Mouse (Mus musculus): Measurements from ENCODE around the gene Kif22. TPM values are rescaled to one million over a fixed set of nuclear protein-coding genes. Genes with fewer than 3 reads are reported as not detected.

The Kif22 gene
- polyA plus RNA-seq, 1 experiment from 2014 or later: 21.4 TPM

- ATAC-seq (replicated peaks): no peak
- H3K27ac ChIP-seq: no peak overlapping the region
- no peaks in the 10 kb centered on the region for H3K9me3 ChIP-seq
- no peak overlapping the region for H3K4me2 ChIP-seq
- no peak overlapping the region for H3K4me3 ChIP-seq
- peaks cover 12% of the 10 kb centered on the region; the same call in 1 of the 2 replicates for H3K36me3 ChIP-seq (replicated peaks)
- H3K9ac ChIP-seq: no peak overlapping the region
- H3K27me3 ChIP-seq (replicated peaks): no peaks in the 10 kb centered on the region
- peaks cover 33% of the 10 kb centered on the region for H3K4me1 ChIP-seq
- WGBS: 95% methylated on average over 10 of the region's 10 CpGs
Measured at GRCm38 (mm10) chr7:127012845-127013244, 29.4 kb downstream of the Kif22 start.

- Histone ChIP-seq H3K4me2 (no peak overlapping the region), H3K27me3 (replicated peaks) (no peaks in the 10 kb centered on the region), H3K4me3 (no peak overlapping the region), H3K27ac (no peak overlapping the region), H3K9me3 (no peaks in the 10 kb centered on the region), H3K4me1 (peaks cover 29% of the 10 kb centered on the region), H3K36me3 (replicated peaks) (peaks cover 12% of the 10 kb centered on the region; the same call in 1 of the 2 replicates), H3K9ac (no peak overlapping the region)
- no peak for ATAC-seq (replicated peaks)
- WGBS: 90% methylated on average over 6 of the region's 6 CpGs
Measured at GRCm38 (mm10) chr7:127012374-127012773, 29.9 kb downstream of the Kif22 start.

- 79% methylated on average over 2 of the region's 2 CpGs for WGBS
- Histone ChIP-seq H3K27ac (no peak overlapping the region), H3K36me3 (replicated peaks) (peaks cover 12% of the 10 kb centered on the region; the same call in 1 of the 2 replicates), H3K4me2 (no peak overlapping the region), H3K4me1 (peaks cover 28% of the 10 kb centered on the region), H3K4me3 (no peak overlapping the region), H3K9me3 (no peaks in the 10 kb centered on the region), H3K27me3 (replicated peaks) (no peaks in the 10 kb centered on the region), H3K9ac (no peak overlapping the region)
- no peak for ATAC-seq (replicated peaks)
Measured at GRCm38 (mm10) chr7:127011717-127012116, 30.6 kb downstream of the Kif22 start.

GRCm38 (mm10) chr7:127011051-127011450 lies 31.2 kb downstream of the Kif22 start:
- no peak overlapping the region for H3K4me2 ChIP-seq
- no peak for ATAC-seq (replicated peaks)
- no peak overlapping the region for H3K4me3 ChIP-seq
- H3K9me3 ChIP-seq: no peaks in the 10 kb centered on the region
- H3K9ac ChIP-seq: no peak overlapping the region
- peaks cover 25% of the 10 kb centered on the region for H3K4me1 ChIP-seq
- H3K27me3 ChIP-seq (replicated peaks): no peaks in the 10 kb centered on the region
- H3K27ac ChIP-seq: no peak overlapping the region
- WGBS: 96% methylated on average over 2 of the region's 2 CpGs
- peaks cover 12% of the 10 kb centered on the region; the same call in 1 of the 2 replicates for H3K36me3 ChIP-seq (replicated peaks)

GRCm38 (mm10) chr7:127009307-127010085 lies 32.8 kb downstream of the Kif22 start:
- Histone ChIP-seq H3K4me1 (peaks cover 9% of the 10 kb centered on the region), H3K27ac (no peak overlapping the region), H3K9me3 (no peaks in the 10 kb centered on the region), H3K36me3 (replicated peaks) (0 out of 2 replicates have a peak, but pooled peaks cover 8% of the 10 kb centered on the region), H3K4me2 (no peak overlapping the region), H3K27me3 (replicated peaks) (no peaks in the 10 kb centered on the region), H3K9ac (no peak overlapping the region), H3K4me3 (no peak overlapping the region)
- WGBS: 83% methylated on average over 17 of the region's 17 CpGs
- no peak for ATAC-seq (replicated peaks)

- no peak for ATAC-seq (replicated peaks)
- 0 out of 2 replicates have a peak, but pooled peaks cover 6% of the 10 kb centered on the region for H3K36me3 ChIP-seq (replicated peaks)
- no peak overlapping the region for H3K4me2 ChIP-seq
- 67% methylated on average over 9 of the region's 9 CpGs for WGBS
- H3K4me1 ChIP-seq: peaks cover 2% of the 10 kb centered on the region; the same call in 1 of the 2 replicates
- no peak overlapping the region for H3K4me3 ChIP-seq
- H3K27me3 ChIP-seq (replicated peaks): no peaks in the 10 kb centered on the region
- H3K9ac ChIP-seq: no peak overlapping the region
- H3K9me3 ChIP-seq: no peaks in the 10 kb centered on the region
- H3K27ac ChIP-seq: peak overlapping the region; percentile 40; the same call in 1 of the 2 replicates
Measured at GRCm38 (mm10) chr7:127008239-127009019, 33.8 kb downstream of the Kif22 start.

GRCm38 (mm10) chr7:127007313-127008024 lies 34.8 kb downstream of the Kif22 start:
- H3K4me1 ChIP-seq: no peaks in the 10 kb centered on the region
- WGBS: 89% methylated on average over 6 of the region's 6 CpGs
- H3K9me3 ChIP-seq: no peaks in the 10 kb centered on the region
- H3K27me3 ChIP-seq (replicated peaks): no peaks in the 10 kb centered on the region
- H3K4me2 ChIP-seq: no peak overlapping the region
- H3K4me3 ChIP-seq: no peak overlapping the region
- no peaks in the 10 kb centered on the region for H3K36me3 ChIP-seq (replicated peaks)
- no peak overlapping the region for H3K27ac ChIP-seq
- H3K9ac ChIP-seq: no peak overlapping the region
- ATAC-seq (replicated peaks): no peak

GRCm38 (mm10) chr7:127004122-127004875 lies 38.0 kb downstream of the Kif22 start:
- no peaks in the 10 kb centered on the region for H3K27me3 ChIP-seq (replicated peaks)
- H3K36me3 ChIP-seq (replicated peaks): no peaks in the 10 kb centered on the region
- H3K4me2 ChIP-seq: no peak overlapping the region
- H3K4me1 ChIP-seq: no peaks in the 10 kb centered on the region
- 93% methylated on average over 4 of the region's 4 CpGs for WGBS
- H3K27ac ChIP-seq: no peak overlapping the region
- H3K9me3 ChIP-seq: no peaks in the 10 kb centered on the region
- no peak overlapping the region for H3K9ac ChIP-seq
- no peak for ATAC-seq (replicated peaks)
- no peak overlapping the region for H3K4me3 ChIP-seq

- Histone ChIP-seq H3K4me3 (no peak overlapping the region), H3K9me3 (no peaks in the 10 kb centered on the region), H3K36me3 (replicated peaks) (no peaks in the 10 kb centered on the region), H3K4me1 (no peaks in the 10 kb centered on the region), H3K4me2 (no peak overlapping the region), H3K27ac (no peak overlapping the region), H3K27me3 (replicated peaks) (no peaks in the 10 kb centered on the region), H3K9ac (no peak overlapping the region)
- no peak for ATAC-seq (replicated peaks)
- WGBS: 94% methylated on average over 5 of the region's 5 CpGs
Measured at GRCm38 (mm10) chr7:127003620-127004019, 38.7 kb downstream of the Kif22 start.

GRCm38 (mm10) chr7:126999568-126999967 lies 42.7 kb downstream of the Kif22 start:
- ATAC-seq (replicated peaks): no peak
- H3K9me3 ChIP-seq: no peaks in the 10 kb centered on the region
- no peak overlapping the region for H3K9ac ChIP-seq
- H3K4me2 ChIP-seq: no peak overlapping the region
- H3K4me1 ChIP-seq: no peaks in the 10 kb centered on the region
- WGBS: 85% methylated on average over 10 of the region's 10 CpGs
- no peaks in the 10 kb centered on the region for H3K36me3 ChIP-seq (replicated peaks)
- H3K27ac ChIP-seq: no peak overlapping the region
- no peak overlapping the region for H3K4me3 ChIP-seq
- no peaks in the 10 kb centered on the region for H3K27me3 ChIP-seq (replicated peaks)

GRCm38 (mm10) chr7:126996449-126996848 lies 45.8 kb downstream of the Kif22 start:
- no peaks in the 10 kb centered on the region for H3K36me3 ChIP-seq (replicated peaks)
- WGBS: 82% methylated on average over 4 of the region's 4 CpGs
- ATAC-seq (replicated peaks): no peak

More at GRCm38 (mm10) chr7:126996449-126996848, 45.8 kb downstream of the Kif22 start:
- Histone ChIP-seq H3K4me1 (no peaks in the 10 kb centered on the region), H3K4me2 (no peak overlapping the region), H3K27me3 (replicated peaks) (no peaks in the 10 kb centered on the region), H3K9me3 (no peaks in the 10 kb centered on the region), H3K27ac (no peak overlapping the region), H3K9ac (no peak overlapping the region), H3K4me3 (no peak overlapping the region)

All from midbrain, embryonic 15.5 days (tissue).